Mouse (Mus musculus) thymus, adult 2 months (tissue): Measurements from ENCODE around the gene Ppm1g. TPM values are rescaled to one million over a fixed set of nuclear protein-coding genes. Genes with fewer than 3 reads are reported as not detected.

Experiments
- DNase-seq: peaks from one replicate; pipeline ENCODE4 v3.0.0; 2021
- H3K27ac ChIP-seq: fragments of 200-500 bp; 2 replicates; pipeline ENCODE4 v1.5.1; 2012; ENCODE audit warnings: low read length, control low read depth; ENCODE audit not compliant: control insufficient read depth, insufficient read depth
- H3K27me3 ChIP-seq: fragments of 200-500 bp; 2 replicates; pipeline ENCODE4 v1.6.1; 2012; ENCODE audit warnings: mild to moderate bottlenecking, low read length, moderate library complexity, mixed read lengths; ENCODE audit not compliant: control insufficient read depth, insufficient read depth
- H3K36me3 ChIP-seq: fragments of 200-500 bp; 2 replicates; pipeline ENCODE4 v1.6.1; 2012; ENCODE audit warnings: mild to moderate bottlenecking, low read length, moderate library complexity; ENCODE audit not compliant: control insufficient read depth, insufficient read depth
- H3K4me1 ChIP-seq: fragments of 200-500 bp; replicated peaks from 2 replicates; pipeline ENCODE4 v1.6.1; 2012; ENCODE audit warnings: low read length; ENCODE audit not compliant: control insufficient read depth, insufficient read depth
- H3K4me3 ChIP-seq: fragments of 200-500 bp; 2 replicates; pipeline ENCODE4 v1.5.1; 2012; ENCODE audit warnings: mild to moderate bottlenecking, low read length, control low read depth, moderate library complexity; ENCODE audit not compliant: control insufficient read depth, insufficient read depth
- CTCF ChIP-seq: fragments of 200-500 bp; IDR thresholded peaks from 2 replicates; pipeline ENCODE4 v1.5.1; 2012; ENCODE audit warnings: mild to moderate bottlenecking, control low read depth, low read length, moderate library complexity, borderline replicate concordance; ENCODE audit not compliant: control insufficient read depth, poor library complexity, insufficient read depth; ENCODE audit errors: extremely low read depth
- POLR2A ChIP-seq: fragments of 200-500 bp; IDR thresholded peaks from 2 replicates; pipeline ENCODE4 v1.6.1; 2012; ENCODE audit warnings: mild to moderate bottlenecking, low read length, control low read depth, moderate library complexity; ENCODE audit not compliant: control insufficient read depth, poor library complexity, insufficient read depth; ENCODE audit errors: extremely low read depth
- WGBS: fragments of 180-500 bp; shearing (Covaris S2); methylation state at CpG from one replicate; pipeline ENCODE4 v1.1.7; 2018; 5-methylcytosine and 5-hydroxymethylcytosine counted together
- polyA plus RNA-seq: library from polyadenylated mRNA; depleted of rRNA; stranded (reverse); fragments of >200 nt; gene quantifications from 2 replicates; pipeline ENCODE4 v1.2.3, GENCODE M21; 2012; rRNA removed

Ppm1g gene
- 122 and 168 TPM in 2 replicates for polyA plus RNA-seq

GRCm38 (mm10) chr5:31220448-31221303, at the start of gene Ppm1g:
Gene Ppm1g (minus strand): TSS chr5:31220687.
- Histone ChIP-seq H3K27ac (peak within 1 kb of the TSS; percentile 60), H3K4me1 (peaks cover 9% of the 10 kb centered on the region), H3K36me3 (no peaks in the 10 kb centered on the region), H3K4me3 (peak within 1 kb of the TSS; percentile 81), H3K27me3 (no peaks in the 10 kb centered on the region)
- 1% methylated on average over 63 of the region's 70 CpGs for WGBS
- TF ChIP-seq CTCF: no peak
- TF ChIP-seq POLR2A: peak; percentile 80
- DNase-seq: peak; percentile 98

GRCm38 (mm10) chr5:31267686-31268085, 47.2 kb upstream of the Ppm1g start:
- Histone ChIP-seq H3K27me3 (no peaks in the 10 kb centered on the region), H3K4me3 (no peak overlapping the region), H3K4me1 (no peaks in the 10 kb centered on the region), H3K36me3 (no peaks in the 10 kb centered on the region), H3K27ac (no peak overlapping the region)
- no peak for TF ChIP-seq POLR2A
- TF ChIP-seq CTCF: no peak
- 68% methylated on average over 6 of the region's 6 CpGs for WGBS
- DNase-seq: no peak

- no peak overlapping the region for H3K4me3 ChIP-seq
- H3K36me3 ChIP-seq: no peaks in the 10 kb centered on the region
- WGBS: 90% methylated on average over 7 of the region's 7 CpGs
- no peak overlapping the region for H3K27ac ChIP-seq
- no peaks in the 10 kb centered on the region for H3K27me3 ChIP-seq
- no peak for DNase-seq
- TF ChIP-seq CTCF (no peak), POLR2A (no peak)
- no peaks in the 10 kb centered on the region for H3K4me1 ChIP-seq
Observed at GRCm38 (mm10) chr5:31266101-31266500, 45.6 kb upstream of the Ppm1g start.

GRCm38 (mm10) chr5:31257616-31258015, 37.1 kb upstream of the Ppm1g start:
- H3K27me3 ChIP-seq: no peaks in the 10 kb centered on the region
- H3K36me3 ChIP-seq: no peaks in the 10 kb centered on the region
- no peak overlapping the region for H3K27ac ChIP-seq
- H3K4me3 ChIP-seq: no peak overlapping the region
- no peaks in the 10 kb centered on the region for H3K4me1 ChIP-seq
- no peak for DNase-seq
- no peak for TF ChIP-seq POLR2A
- no peak for TF ChIP-seq CTCF
- WGBS: 95% methylated on average over 11 of the region's 11 CpGs

- no peaks in the 10 kb centered on the region for H3K27me3 ChIP-seq
- no peak for DNase-seq
- no peak overlapping the region for H3K4me3 ChIP-seq
- H3K27ac ChIP-seq: no peak overlapping the region
- H3K36me3 ChIP-seq: peaks cover 5% of the 10 kb centered on the region
- H3K4me1 ChIP-seq: 0 out of 2 replicates have a peak, but pooled peaks cover 2% of the 10 kb centered on the region
- no peak for TF ChIP-seq CTCF
- no peak for TF ChIP-seq POLR2A
- 64% methylated on average over 2 of the region's 2 CpGs for WGBS
Observed at GRCm38 (mm10) chr5:31255971-31256370, 35.5 kb upstream of the Ppm1g start.

- Histone ChIP-seq H3K4me1 (0 out of 2 replicates have a peak, but pooled peaks cover 2% of the 10 kb centered on the region), H3K36me3 (peaks cover 11% of the 10 kb centered on the region), H3K27me3 (no peaks in the 10 kb centered on the region), H3K27ac (no peak overlapping the region), H3K4me3 (no peak overlapping the region)
- TF ChIP-seq POLR2A (no peak), CTCF (no peak)
- 98% methylated on average over 2 of the region's 2 CpGs for WGBS
- DNase-seq: no peak
Observed at GRCm38 (mm10) chr5:31255381-31255780, 34.9 kb upstream of the Ppm1g start.

GRCm38 (mm10) chr5:31254901-31255300, 34.4 kb upstream of the Ppm1g start:
- H3K4me1 ChIP-seq: 0 out of 2 replicates have a peak, but pooled peaks cover 2% of the 10 kb centered on the region
- 96% methylated on average over 8 of the region's 8 CpGs for WGBS
- no peak overlapping the region for H3K4me3 ChIP-seq
- H3K27me3 ChIP-seq: no peaks in the 10 kb centered on the region
- H3K36me3 ChIP-seq: peaks cover 16% of the 10 kb centered on the region
- H3K27ac ChIP-seq: no peak overlapping the region
- DNase-seq: no peak
- TF ChIP-seq POLR2A (no peak), CTCF (no peak)
